Mouse (Mus musculus): ENCODE results near the gene Dnah12. TPM values are rescaled to one million over a fixed set of nuclear protein-coding genes. Genes with fewer than 3 reads are reported as not detected.

The Dnah12 gene
- total RNA-seq (2023): 0.02 TPM in 1 of 2 replicates, not detected in the other

GRCm38 (mm10) chr14:26692974-26693373 lies at the start of gene Dnah12:
Dnah12 (plus strand) TSS chr14:26693274.

GRCm38 (mm10) chr14:26669292-26670073 lies 23.6 kb upstream of the Dnah12 start, which contains the start of gene Pde12:
Pde12 (minus strand) TSS chr14:26669883.

GRCm38 (mm10) chr14:26894392-26894791 lies 201.3 kb downstream of the Dnah12 start, which contains the start of gene Asb14:
Asb14 (plus strand) TSS chr14:26894557.

Other genes with a start within 250 kb of the Dnah12 start
- gene Slmap, start 158.3 kb upstream of the Dnah12 start, total RNA-seq (2023): 88.6 and 122 TPM in 2 replicates
- 8.8 and 10.8 TPM in 2 replicates for gene Dennd6a, start 119.4 kb upstream of the Dnah12 start, total RNA-seq (2023)
- gene Arf4, start 55.2 kb upstream of the Dnah12 start, total RNA-seq (2023): 189 and 195 TPM in 2 replicates
- 7.8 and 8.8 TPM in 2 replicates for gene Pde12, start 23.4 kb upstream of the Dnah12 start, total RNA-seq (2023)
- not detected in 2 replicates for gene Asb14, start 201.3 kb downstream of the Dnah12 start, total RNA-seq (2023)